Mouse (Mus musculus) liver, embryonic 11.5 days (tissue): ENCODE measurements around the gene Ccn2. TPM values are rescaled to one million over a fixed set of nuclear protein-coding genes. Genes with fewer than 3 reads are reported as not detected.

Experiments used
- ATAC-seq: fragments of 200-750 bp; cut with Nextera tagmentation; replicated peaks from 2 replicates; pipeline ENCODE4 v1.8.0; 2017; ENCODE audit warnings: moderate number of reproducible peaks, mild to moderate bottlenecking, moderate TSS enrichment, moderate library complexity; ENCODE audit not compliant: low FRiP score
- DNase-seq: peaks from one replicate; pipeline ENCODE4 v3.0.0-alpha.2; 2017; ENCODE audit warnings: low spot score
- H3K27ac ChIP-seq: fragments of 300-500 bp; sonication (generic); 2 replicates; pipeline ENCODE4 v1.5.1; 2014; ENCODE audit warnings: mild to moderate bottlenecking, low read depth, low read length, control low read depth
- H3K27me3 ChIP-seq: fragments of 300-500 bp; sonication (generic); replicated peaks from 2 replicates; pipeline ENCODE4 v1.6.1; 2014; ENCODE audit warnings: low read length, mixed read lengths; ENCODE audit not compliant: control insufficient read depth, insufficient read depth
- H3K36me3 ChIP-seq: fragments of 300-500 bp; sonication (generic); 2 replicates; pipeline ENCODE4 v1.6.1; 2014; ENCODE audit warnings: mild to moderate bottlenecking, low read length, moderate library complexity, mixed read lengths; ENCODE audit not compliant: control insufficient read depth, insufficient read depth
- H3K4me1 ChIP-seq: fragments of 300-500 bp; sonication (generic); replicated peaks from 2 replicates; pipeline ENCODE4 v1.6.1; 2014; ENCODE audit warnings: low read length, mixed read lengths; ENCODE audit not compliant: control insufficient read depth, insufficient read depth
- H3K4me2 ChIP-seq: fragments of 300-500 bp; sonication (generic); 2 replicates; pipeline ENCODE4 v1.6.1; 2014; ENCODE audit warnings: mild to moderate bottlenecking, control low read depth, moderate library complexity
- H3K4me3 ChIP-seq: fragments of 300-500 bp; sonication (generic); 2 replicates; pipeline ENCODE4 v1.5.1; 2014; ENCODE audit warnings: low read depth, low read length, control low read depth
- H3K9ac ChIP-seq: fragments of 300-500 bp; sonication (generic); 2 replicates; pipeline ENCODE4 v1.6.1; 2014; ENCODE audit warnings: low read depth, low read length, control low read depth
- H3K9me3 ChIP-seq: fragments of 300-500 bp; sonication (generic); 2 replicates; pipeline ENCODE4 v1.6.1; 2016; ENCODE audit warnings: low read length, inconsistent platforms, mixed read lengths; ENCODE audit not compliant: control insufficient read depth
- WGBS: fragments of 180-500 bp; shearing (Covaris S2); extraction: QIAGEN DNeasy Blood & Tissue Kit; methylation state at CpG from one replicate; pipeline ENCODE4 v1.1.7; 2014; 5-methylcytosine and 5-hydroxymethylcytosine counted together
- polyA plus RNA-seq: library from polyadenylated mRNA; unstranded; fragments of >200 nt; fragmentation: Nextera tagmentation; extraction: Ambion mirVana; gene quantifications from 2 replicates; pipeline ENCODE4 v1.2.1, GENCODE M21; 2014

Ccn2 gene
- polyA plus RNA-seq, 1 experiment from 2014 or later: 2.6 TPM

- H3K9me3 ChIP-seq: no peaks in the 10 kb centered on the region
- DNase-seq (peak; percentile 41), ATAC-seq (0 out of 2 replicates have a peak, but pooled peaks have one; percentile 29)
- H3K4me2 ChIP-seq: peak overlapping the region; percentile 72
- 23% methylated on average over 31 of the region's 31 CpGs for WGBS
- H3K36me3 ChIP-seq: no peaks in the 10 kb centered on the region; the same call in 1 of the 2 replicates
- H3K9ac ChIP-seq: no peak overlapping the region
- H3K4me3 ChIP-seq: peak overlapping the region; percentile 44
- peak overlapping the region; percentile 64; the same call in 1 of the 2 replicates for H3K27ac ChIP-seq
- H3K27me3 ChIP-seq: peaks cover 24% of the 10 kb centered on the region
- H3K4me1 ChIP-seq: peaks cover 3% of the 10 kb centered on the region; the same call in 1 of the 2 replicates
Observed at GRCm38 (mm10) chr10:24596003-24596868, 994 bp downstream of the Ccn2 start.

DNA sequence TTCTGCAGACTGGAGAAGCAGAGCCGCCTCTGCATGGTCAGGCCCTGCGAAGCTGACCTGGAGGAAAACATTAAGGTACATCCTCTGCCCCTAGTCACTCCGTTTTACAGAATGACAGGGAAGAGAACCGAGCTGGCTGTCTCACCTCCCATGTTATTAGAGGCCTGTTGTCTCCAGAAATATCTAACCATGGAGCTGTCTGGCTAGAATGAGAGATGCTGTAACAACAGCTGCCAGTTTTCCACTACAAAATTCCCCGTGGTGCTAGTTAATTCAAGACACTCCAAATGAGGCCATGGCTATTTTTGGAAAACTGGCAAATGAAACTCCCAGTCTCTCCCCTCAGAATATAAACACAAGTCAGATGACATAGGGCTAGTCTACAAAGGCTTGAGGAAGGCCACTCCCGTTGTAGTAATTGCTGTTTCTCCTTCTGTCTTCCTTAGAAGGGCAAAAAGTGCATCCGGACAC lies 1.7 kb downstream of the Ccn2 start:
- H3K27me3 ChIP-seq: peaks cover 24% of the 10 kb centered on the region
- H3K9ac ChIP-seq: no peak overlapping the region
- peak overlapping the region; percentile 44; the same call in 1 of the 2 replicates for H3K4me3 ChIP-seq
- no peak overlapping the region for H3K27ac ChIP-seq
- no peaks in the 10 kb centered on the region; the same call in 1 of the 2 replicates for H3K36me3 ChIP-seq
- DNase-seq: no peak
- 62% methylated on average over 7 of the region's 7 CpGs for WGBS
- H3K9me3 ChIP-seq: no peaks in the 10 kb centered on the region
- H3K4me1 ChIP-seq: peaks cover 3% of the 10 kb centered on the region; the same call in 1 of the 2 replicates
- no peak for ATAC-seq
- no peak overlapping the region for H3K4me2 ChIP-seq

DNA sequence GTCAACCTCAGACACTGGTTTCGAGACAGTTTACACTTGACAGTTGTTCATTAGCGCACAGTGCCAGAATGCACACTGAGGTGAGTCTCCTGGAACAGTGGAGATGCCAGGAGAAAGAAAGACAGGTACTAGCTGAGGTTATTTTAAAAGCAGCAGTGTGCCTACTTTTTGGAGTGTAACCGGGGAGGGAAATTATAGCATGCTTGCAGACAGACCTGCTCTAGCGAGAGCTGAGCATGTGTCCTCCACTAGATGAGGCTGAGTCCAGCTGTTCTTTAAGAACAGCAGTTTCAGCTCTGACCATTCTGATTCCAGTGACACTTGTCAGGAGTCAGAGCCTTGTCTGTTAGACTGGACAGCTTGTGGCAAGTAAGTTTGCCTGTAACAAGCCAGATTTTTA lies 2.5 kb downstream of the Ccn2 start:
- Histone ChIP-seq H3K4me2 (no peak overlapping the region), H3K9ac (no peak overlapping the region), H3K4me1 (peaks cover 3% of the 10 kb centered on the region; the same call in 1 of the 2 replicates)

GRCm38 (mm10) chr10:24598693-24599092 lies 3.5 kb downstream of the Ccn2 start:
- no peaks in the 10 kb centered on the region for H3K9me3 ChIP-seq
- no peak overlapping the region for H3K4me3 ChIP-seq
- no peak overlapping the region for H3K9ac ChIP-seq
- ATAC-seq (no peak), DNase-seq (no peak)
- no peaks in the 10 kb centered on the region; the same call in 1 of the 2 replicates for H3K36me3 ChIP-seq
- WGBS: 91% methylated on average over 6 of the region's 6 CpGs
- no peak overlapping the region for H3K4me2 ChIP-seq
- no peak overlapping the region for H3K27ac ChIP-seq
- peaks cover 24% of the 10 kb centered on the region for H3K27me3 ChIP-seq
- H3K4me1 ChIP-seq: peaks cover 3% of the 10 kb centered on the region; the same call in 1 of the 2 replicates

More for the DNA sequence above, 2.5 kb downstream of the Ccn2 start:
- WGBS: 88% methylated on average over 4 of the region's 4 CpGs
- H3K27me3 ChIP-seq: peaks cover 24% of the 10 kb centered on the region
- ATAC-seq: no peak
- H3K4me3 ChIP-seq: no peak overlapping the region
- H3K27ac ChIP-seq: no peak overlapping the region
- no peaks in the 10 kb centered on the region; the same call in 1 of the 2 replicates for H3K36me3 ChIP-seq
- DNase-seq: no peak
- H3K9me3 ChIP-seq: no peaks in the 10 kb centered on the region

DNA sequence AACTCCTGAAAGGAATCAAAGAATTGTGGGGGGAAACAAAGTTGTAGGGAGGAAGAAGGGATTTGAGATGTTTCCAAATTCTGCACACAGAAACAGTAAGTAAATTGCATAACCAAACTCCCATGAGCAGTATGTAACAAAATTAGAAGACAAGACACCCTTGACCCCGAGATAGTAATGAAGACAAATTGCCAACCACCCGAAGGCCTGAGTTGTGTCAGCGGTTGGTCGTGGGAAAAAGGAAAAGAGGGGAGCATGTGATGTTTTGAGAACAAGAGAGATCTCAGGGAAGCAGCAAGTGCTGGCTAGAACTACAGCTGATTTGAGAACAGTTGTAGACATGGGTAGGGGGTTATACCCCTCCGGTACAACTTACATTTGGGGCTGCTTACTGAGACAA lies 4.6 kb downstream of the Ccn2 start:
- ATAC-seq: no peak
- WGBS: 64% methylated on average over 5 of the region's 5 CpGs
- Histone ChIP-seq H3K4me1 (peaks cover under 1% of the 10 kb centered on the region; the same call in 1 of the 2 replicates), H3K36me3 (no peaks in the 10 kb centered on the region; the same call in 1 of the 2 replicates), H3K9ac (no peak overlapping the region), H3K4me3 (no peak overlapping the region), H3K9me3 (no peaks in the 10 kb centered on the region), H3K27me3 (peaks cover 19% of the 10 kb centered on the region), H3K27ac (no peak overlapping the region), H3K4me2 (no peak overlapping the region)
- no peak for DNase-seq

DNA sequence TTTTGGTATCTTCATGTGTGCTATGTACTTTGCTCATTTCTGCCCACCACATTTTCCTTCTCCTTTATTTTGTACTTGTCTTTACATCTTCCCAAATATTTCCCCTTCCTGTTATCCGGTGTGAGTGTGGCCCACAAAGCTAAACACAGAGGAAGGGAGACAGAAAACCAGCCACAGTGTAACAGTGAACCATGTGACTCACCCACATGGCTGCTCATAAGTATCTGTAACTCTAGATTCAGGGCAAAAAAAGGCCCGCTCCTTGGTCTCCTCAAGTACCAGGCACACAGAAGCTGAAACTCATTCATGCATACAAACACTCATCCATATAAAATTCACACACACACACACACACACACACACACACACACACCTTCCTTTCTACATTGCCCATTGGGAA lies 7.8 kb downstream of the Ccn2 start:
- Histone ChIP-seq H3K4me3 (no peak overlapping the region), H3K9ac (no peak overlapping the region), H3K36me3 (no peaks in the 10 kb centered on the region), H3K4me1 (no peaks in the 10 kb centered on the region), H3K27me3 (no peaks in the 10 kb centered on the region), H3K4me2 (no peak overlapping the region), H3K27ac (no peak overlapping the region), H3K9me3 (no peaks in the 10 kb centered on the region)
- ATAC-seq (no peak), DNase-seq (no peak)
- 68% methylated on average over 2 of the region's 2 CpGs for WGBS

GRCm38 (mm10) chr10:24603727-24604126 lies 8.5 kb downstream of the Ccn2 start:
- H3K27ac ChIP-seq: no peak overlapping the region
- no peak overlapping the region for H3K4me3 ChIP-seq
- H3K9ac ChIP-seq: no peak overlapping the region
- ATAC-seq (no peak), DNase-seq (no peak)
- no peaks in the 10 kb centered on the region for H3K36me3 ChIP-seq
- H3K4me1 ChIP-seq: no peaks in the 10 kb centered on the region
- no peaks in the 10 kb centered on the region for H3K9me3 ChIP-seq
- H3K27me3 ChIP-seq: no peaks in the 10 kb centered on the region
- H3K4me2 ChIP-seq: no peak overlapping the region

GRCm38 (mm10) chr10:24609146-24609545 lies 13.9 kb downstream of the Ccn2 start:
- Histone ChIP-seq H3K36me3 (no peaks in the 10 kb centered on the region), H3K4me3 (no peak overlapping the region), H3K4me2 (no peak overlapping the region), H3K9ac (no peak overlapping the region), H3K27ac (no peak overlapping the region), H3K9me3 (no peaks in the 10 kb centered on the region), H3K27me3 (no peaks in the 10 kb centered on the region), H3K4me1 (no peaks in the 10 kb centered on the region)
- 67% methylated on average over 3 of the region's 3 CpGs for WGBS
- ATAC-seq (no peak), DNase-seq (no peak)
